Mouse (Mus musculus): ENCODE measurements at regions not wholly inside any gene's neighbourhood (a gene's known extent, or its start where the extent isn't known, plus 50 kb on each side); places are given as distances from the start of the nearest gene placed in this dataset.

- DNase-seq: no peak
- intact Hi-C loops (cut with DNase I): no loop called here
These were observed 208.9 kb upstream of the Atp5g3 start for GRCm38 (mm10) chr2:74120051-74120450.

- intact Hi-C loops (cut with DNase I): no loop called here
- DNase-seq: no peak
These were observed 208.2 kb upstream of the Atp5g3 start for GRCm38 (mm10) chr2:74119167-74119937.

- no peak for DNase-seq
- intact Hi-C loops (cut with DNase I): no loop called here
These were observed 195.3 kb upstream of the Atp5g3 start for GRCm38 (mm10) chr2:74106472-74106871.

- no peak for DNase-seq
- intact Hi-C loops (cut with DNase I): no loop called here
These were observed 188.7 kb upstream of the Atp5g3 start for GRCm38 (mm10) chr2:74099671-74100372.

GRCm38 (mm10) chr2:74096809-74097208 lies 185.7 kb upstream of the Atp5g3 start:
- intact Hi-C loops (cut with DNase I): no loop called here
- no peak for DNase-seq

GRCm38 (mm10) chr2:74093494-74093893 lies 182.4 kb upstream of the Atp5g3 start:
- no peak for DNase-seq
- intact Hi-C loops (cut with DNase I): no loop called here

GRCm38 (mm10) chr2:74087375-74087774 lies 176.2 kb upstream of the Atp5g3 start:
- intact Hi-C loops (cut with DNase I): no loop called here

GRCm38 (mm10) chr2:74084971-74085370 lies 173.8 kb upstream of the Atp5g3 start:
- intact Hi-C loops (cut with DNase I): no loop called here
- peak in 1 of 2 experiments; percentile 7 for DNase-seq

More at GRCm38 (mm10) chr2:74087375-74087774, 176.2 kb upstream of the Atp5g3 start:
- DNase-seq: no peak

GRCm38 (mm10) chr2:74076774-74077173 lies 165.6 kb upstream of the Atp5g3 start:
- DNase-seq: no peak
- intact Hi-C loops (cut with DNase I): no loop called here

- intact Hi-C loops (cut with DNase I): no loop called here
These were observed 164.4 kb upstream of the Atp5g3 start for GRCm38 (mm10) chr2:74075566-74075965.

GRCm38 (mm10) chr2:74073396-74073795 lies 162.3 kb upstream of the Atp5g3 start:
- no peak for DNase-seq
- intact Hi-C loops (cut with DNase I): no loop called here

More at GRCm38 (mm10) chr2:74075566-74075965, 164.4 kb upstream of the Atp5g3 start:
- DNase-seq: no peak

GRCm38 (mm10) chr2:74066652-74067051 lies 155.5 kb upstream of the Atp5g3 start:
- peak; percentile 82 to 83 for DNase-seq
- intact Hi-C loops (cut with DNase I): loop anchor here (2.0 kb wide), 3 partner anchors 180 to 596 kb away; no protein-coding TSS in a partner anchor

- intact Hi-C loops (cut with DNase I): no loop called here
- no peak for DNase-seq
These were observed 153.2 kb upstream of the Atp5g3 start for GRCm38 (mm10) chr2:74064369-74064768.

- peak in 1 of 2 experiments; percentile 10 for DNase-seq
- intact Hi-C loops (cut with DNase I): no loop called here
These were observed 152.7 kb upstream of the Atp5g3 start for GRCm38 (mm10) chr2:74063777-74064176.

- intact Hi-C loops (cut with DNase I): no loop called here
- no peak for DNase-seq
These were observed 152.2 kb upstream of the Atp5g3 start for GRCm38 (mm10) chr2:74063302-74063701.

- intact Hi-C loops (cut with DNase I): loop anchor here (5.0 kb wide), 1 partner anchor 75 kb away; no protein-coding TSS in a partner anchor
- no peak for DNase-seq
These were observed 131.3 kb upstream of the Atp5g3 start for GRCm38 (mm10) chr2:74042430-74042829.

GRCm38 (mm10) chr2:74039580-74039979 lies 128.5 kb upstream of the Atp5g3 start:
- DNase-seq: no peak
- intact Hi-C loops (cut with DNase I): no loop called here

- intact Hi-C loops (cut with DNase I): no loop called here
- DNase-seq: peak; percentile 14 to 21
These were observed 124.9 kb upstream of the Atp5g3 start for GRCm38 (mm10) chr2:74036043-74036442.

- intact Hi-C loops (cut with DNase I): no loop called here
- DNase-seq: no peak
These were observed 121.3 kb upstream of the Atp5g3 start for GRCm38 (mm10) chr2:74032177-74033021.

- intact Hi-C loops (cut with DNase I): no loop called here
- no peak for DNase-seq
These were observed 118.8 kb upstream of the Atp5g3 start for GRCm38 (mm10) chr2:74029938-74030337.

Data from heart, postnatal 10 days (tissue).